Mouse (Mus musculus) megakaryocyte, adult 5-6 weeks (primary cell): Measurements from ENCODE around the gene Fbxo44. TPM values are rescaled to one million over a fixed set of nuclear protein-coding genes. Genes with fewer than 3 reads are reported as not detected.

Experiments used
- total RNA-seq, 2 experiments: library from RNA; stranded (forward) in 1 of 2; stranded (reverse) in 1 of 2; fragments of 153-499, 151-499 nt in 1 of 2; fragments of 221-1000, 200-1000 nt in 1 of 2; gene quantifications; 2 replicates each; pipeline versions ENCODE4 v1.2.3 to v1.2.4; 2015 to 2017

The Fbxo44 gene
- total RNA-seq, 2 experiments from 2014 or later: 0.77 TPM; not detected in 1

Other genes with a start within 250 kb of the Fbxo44 start
- gene Plod1, start 223.7 kb downstream of the Fbxo44 start, total RNA-seq (2015): 10.5 TPM in 2 replicates
- 22.9 and 25.7 TPM in 2 replicates for gene Plod1, start 223.7 kb downstream of the Fbxo44 start, total RNA-seq (2017)
- gene 2510039O18Rik, start 219.6 kb downstream of the Fbxo44 start, total RNA-seq (2015): 39.4 and 41.4 TPM in 2 replicates
- gene 2510039O18Rik, start 219.6 kb downstream of the Fbxo44 start, total RNA-seq (2017): 42.1 and 45.5 TPM in 2 replicates
- gene Nppb, start 174.7 kb downstream of the Fbxo44 start, total RNA-seq (2015): not detected in 2 replicates
- gene Nppb, start 174.7 kb downstream of the Fbxo44 start, total RNA-seq (2017): not detected in 2 replicates
- not detected in 2 replicates for gene Nppa, start 159.8 kb downstream of the Fbxo44 start, total RNA-seq (2015)
- gene Nppa, start 159.8 kb downstream of the Fbxo44 start, total RNA-seq (2017): not detected in 2 replicates
- 5.5 and 7.0 TPM in 2 replicates for gene Clcn6, start 121.7 kb downstream of the Fbxo44 start, total RNA-seq (2015)
- 2.7 and 10.1 TPM in 2 replicates for gene Clcn6, start 121.7 kb downstream of the Fbxo44 start, total RNA-seq (2017)
- 14.0 and 14.3 TPM in 2 replicates for gene Mthfr, start 121.4 kb downstream of the Fbxo44 start, total RNA-seq (2015)
- gene Mthfr, start 121.4 kb downstream of the Fbxo44 start, total RNA-seq (2017): 10.1 and 15.8 TPM in 2 replicates
- 13.8 and 19.0 TPM in 2 replicates for gene Agtrap, start 72.5 kb downstream of the Fbxo44 start, total RNA-seq (2015)
- 31.9 and 36.0 TPM in 2 replicates for gene Agtrap, start 72.5 kb downstream of the Fbxo44 start, total RNA-seq (2017)
- 21.9 and 25.3 TPM in 2 replicates for gene Mad2l2, start 30.1 kb downstream of the Fbxo44 start, total RNA-seq (2015)
- gene Mad2l2, start 30.1 kb downstream of the Fbxo44 start, total RNA-seq (2017): 3.6 and 5.9 TPM in 2 replicates
- not detected in 2 replicates for gene Draxin, start 29.8 kb downstream of the Fbxo44 start, total RNA-seq (2015)
- gene Draxin, start 29.8 kb downstream of the Fbxo44 start, total RNA-seq (2017): 0.04 TPM in 1 of 2 replicates, not detected in the other
- gene Fbxo6, start 8.3 kb downstream of the Fbxo44 start, total RNA-seq (2015): 29.3 and 30.8 TPM in 2 replicates
- gene Fbxo6, start 8.3 kb downstream of the Fbxo44 start, total RNA-seq (2017): 13.5 and 16.8 TPM in 2 replicates
- not detected in 2 replicates for gene Fbxo2, start 139 bp upstream of the Fbxo44 start, total RNA-seq (2015)
- not detected in 2 replicates for gene Fbxo2, start 139 bp upstream of the Fbxo44 start, total RNA-seq (2017)
- not detected in 2 replicates for gene Disp3, start 127.5 kb upstream of the Fbxo44 start, total RNA-seq (2015)
- gene Disp3, start 127.5 kb upstream of the Fbxo44 start, total RNA-seq (2017): not detected in 2 replicates